In the genomic region with DNA sequence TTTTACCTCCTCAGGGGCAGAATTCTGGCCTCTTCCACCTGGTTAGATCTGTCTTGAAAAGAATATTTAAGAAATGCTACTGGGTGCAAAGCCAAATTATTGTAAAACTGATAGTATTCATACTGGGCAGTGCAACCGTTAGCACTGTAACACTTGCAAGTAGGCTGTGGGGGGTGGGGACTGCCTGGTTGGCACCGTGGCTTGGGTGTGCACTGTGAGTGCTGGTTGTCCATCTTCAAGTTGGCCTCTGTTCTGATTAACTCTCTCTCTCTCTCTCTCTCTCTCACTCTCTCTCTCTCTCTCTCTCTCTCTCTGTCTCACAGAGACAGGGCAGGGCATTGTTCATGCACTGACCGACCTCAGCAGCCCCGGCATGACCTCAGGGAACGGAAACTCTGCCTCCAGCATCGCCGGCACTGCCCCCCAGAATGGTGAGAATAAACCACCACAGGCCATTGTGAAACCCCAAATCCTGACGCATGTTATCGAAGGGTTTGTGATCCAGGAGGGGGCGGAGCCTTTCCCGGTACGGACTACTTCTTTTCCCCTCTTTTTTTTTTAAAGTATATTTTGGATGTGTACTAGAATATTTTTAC, we compare ENCODE assay signal across 18 mouse cellular contexts. TPM values are rescaled to one million over a fixed set of nuclear protein-coding genes. Genes with fewer than 3 reads are reported as not detected.
DNase-seq lines count a peak whose midpoint lies in the region; ATAC-seq lines count a peak whose summit lies in the region.
"Had no signal": no experiment of that assay in that cellular context is flagged by ENCODE, and none has a peak within 500 bp of the region (broad histone marks: within the 10 kb centered on the region; RNA-seq: fewer than 3 reads in every experiment).

No protein-coding gene starts in this region.

- no peak for ATAC-seq in hindbrain, embryonic 12.5 days (ENCODE audit: low FRiP score)
- no peak for ATAC-seq in hindbrain, embryonic 13.5 days (ENCODE audit: low FRiP score)
- ATAC-seq: Patski had no signal

- H3K4me3 ChIP-seq in hindbrain, embryonic 12.5 days, result no peak overlapping the region
- no peak overlapping the region for H3K4me3 ChIP-seq in hindbrain, embryonic 13.5 days

- peak overlapping the region; percentile 48; the same call in 1 of the 2 replicates for H3K27ac ChIP-seq in hindbrain, embryonic 12.5 days
- no peak overlapping the region for H3K27ac ChIP-seq in hindbrain, embryonic 13.5 days
- H3K27ac ChIP-seq: macrophage had no signal

- WGBS in hindbrain, embryonic 12.5 days, result 72% methylated on average over 12 of the region's 12 CpGs
- WGBS in hindbrain, embryonic 13.5 days, result 60% methylated on average over 12 of the region's 12 CpGs

- H3K9me3 ChIP-seq in hindbrain, embryonic 12.5 days (replicated peaks), result no peaks in the 10 kb centered on the region
- H3K9me3 ChIP-seq in hindbrain, embryonic 13.5 days, result no peaks in the 10 kb centered on the region

- H3K36me3 ChIP-seq in hindbrain, embryonic 12.5 days, result peaks cover 61% of the 10 kb centered on the region
- peaks cover 61% of the 10 kb centered on the region for H3K36me3 ChIP-seq in hindbrain, embryonic 13.5 days

- H3K4me1 ChIP-seq in hindbrain, embryonic 12.5 days, result peaks cover 18% of the 10 kb centered on the region
- H3K4me1 ChIP-seq in hindbrain, embryonic 13.5 days (replicated peaks), result peaks cover 40% of the 10 kb centered on the region

- no peak overlapping the region for H3K4me2 ChIP-seq in hindbrain, embryonic 12.5 days (replicated peaks)
- H3K4me2 ChIP-seq in hindbrain, embryonic 13.5 days, result no peak overlapping the region
- H3K4me2 ChIP-seq: liver, embryonic 11.5 days; lung, embryonic 14.5 days had no signal

- H3K9ac ChIP-seq in hindbrain, embryonic 12.5 days, result peak overlapping the region; percentile 35; the same call in 1 of the 2 replicates
- no peak overlapping the region for H3K9ac ChIP-seq in hindbrain, embryonic 13.5 days
- H3K9ac ChIP-seq: lung, embryonic 14.5 days had no signal

- peak; percentile 10 to 52 for DNase-seq in cerebellum, postnatal 25 days
- DNase-seq in cerebellum, adult 9-10 months, result no peak
- DNase-seq in Muller cell, postnatal 12 days (ENCODE audit: inconsistent ontology term), result peak; percentile 46
- DNase-seq in fibroblast of lung, adult 2 months (ENCODE audit: low read depth), result peak; percentile 72
- DNase-seq in frontal cortex, adult 2 months (ENCODE audit: extremely low spot score in 1 of 2, low spot score in 1 of 2), result no peak
- no peak for DNase-seq in embryo, embryonic 9.5 days (ENCODE audit: extremely low spot score)
- DNase-seq: cerebellum, adult 18-20 months; heart, postnatal 4 days; kidney, adult 11 months; lung, embryonic 14.5 days; right cerebral cortex, adult 18-20 months; thymus, postnatal 14 days had no signal

- H3K27me3 ChIP-seq in hindbrain, embryonic 12.5 days, result no peaks in the 10 kb centered on the region
- no peaks in the 10 kb centered on the region for H3K27me3 ChIP-seq in hindbrain, embryonic 13.5 days
- H3K27me3 ChIP-seq: Patski had no signal

RNA-seq across cellular contexts. Expression of a gene that starts 12.0 kb away (rescaled TPM):
- 0.50 and 0.79 TPM in 2 replicates for polyA plus RNA-seq in hindbrain, embryonic 12.5 days (2016; fragmentation: Nextera tagmentation; extraction: Ambion mirVana)
- polyA plus RNA-seq in hindbrain, embryonic 13.5 days (2015; fragmentation: Nextera tagmentation; extraction: Ambion mirVana), result 0.38 and 0.53 TPM in 2 replicates
- 0.90 and 1.0 TPM in 2 replicates for polyA plus RNA-seq in frontal cortex, adult 2 months (2012; rRNA removed)
- polyA plus RNA-seq: macrophage; stomach, postnatal 0 days had no signal

Comparison
In these comparisons a context has a peak if more than half of its experiments do, and no peak if none do; other contexts are left out.
1. DNase-seq: peak in cerebellum, postnatal 25 days (2 of 2), Muller cell, postnatal 12 days (single experiment) and fibroblast of lung, adult 2 months (single experiment); none in cerebellum, adult 9-10 months (single experiment), frontal cortex, adult 2 months (0 of 2) and embryo, embryonic 9.5 days (single experiment).